Mouse (Mus musculus) small intestine, adult 2 months (tissue): ENCODE measurements around the gene Prr19.

Source experiments
- CTCF ChIP-seq: fragments of 200-500 bp; IDR thresholded peaks from 2 replicates; pipeline ENCODE4 v1.5.1; 2012; ENCODE audit warnings: low read depth, mild to moderate bottlenecking, control low read depth, inconsistent platforms, low read length, moderate library complexity, mixed read lengths; ENCODE audit not compliant: insufficient replicate concordance, insufficient read length; ENCODE audit errors: extremely low read depth
- POLR2A ChIP-seq: fragments of 200-500 bp; IDR thresholded peaks from 2 replicates; pipeline ENCODE4 v1.6.1; 2012; ENCODE audit warnings: low read depth, mild to moderate bottlenecking, control low read depth, inconsistent platforms, low read length, moderate library complexity

- no peak for TF ChIP-seq CTCF
- no peak for TF ChIP-seq POLR2A
Measured at GRCm38 (mm10) chr7:25305956-25306613, 4.9 kb downstream of the Prr19 start, which contains the start of gene Tmem145.
